Mouse (Mus musculus) T-helper 1 cell (primary cell): ENCODE measurements around the gene Gm28042.

Source experiments
- in situ Hi-C: fragments of 300-600 bp; cut with MboI, MseI; formaldehyde crosslinking; loops from one replicate; pipeline ENCODE4 v1.15.1; 2025; ENCODE audit warnings: high pct_unique_total_duplicates

The Gm28042 gene

GRCm38 (mm10) chr2:120026984-120027949 lies at the start of gene Gm28042, which contains the start of gene Jmjd7:
Gene Gm28042, plus strand, starts transcription at chr2:120027493.
Gene Jmjd7, plus strand, starts transcription at chr2:120027483.
- in situ Hi-C loops: no loop called here

- in situ Hi-C loops: loop anchor here (10.0 kb wide), 1 partner anchor 484 kb away; no protein-coding TSS in a partner anchor
These were observed 46.8 kb upstream of the Gm28042 start for GRCm38 (mm10) chr2:119980343-119980986.

GRCm38 (mm10) chr2:119981631-119982030 lies 45.7 kb upstream of the Gm28042 start:
- in situ Hi-C loops: loop anchor here (10.0 kb wide), 1 partner anchor 483 kb away; no protein-coding TSS in a partner anchor

GRCm38 (mm10) chr2:119985871-119986270 lies 41.4 kb upstream of the Gm28042 start:
- in situ Hi-C loops: loop anchor here (10.0 kb wide), 1 partner anchor 479 kb away; no protein-coding TSS in a partner anchor

GRCm38 (mm10) chr2:119986369-119986768 lies 40.9 kb upstream of the Gm28042 start:
- in situ Hi-C loops: loop anchor here (10.0 kb wide), 1 partner anchor 478 kb away; no protein-coding TSS in a partner anchor

GRCm38 (mm10) chr2:119987441-119987840 lies 39.9 kb upstream of the Gm28042 start:
- in situ Hi-C loops: loop anchor here (10.0 kb wide), 1 partner anchor 477 kb away; no protein-coding TSS in a partner anchor

- in situ Hi-C loops: loop anchor here (10.0 kb wide), 1 partner anchor 476 kb away; no protein-coding TSS in a partner anchor
These were observed 38.3 kb upstream of the Gm28042 start for GRCm38 (mm10) chr2:119988952-119989351.

- in situ Hi-C loops: no loop called here
These were observed 36.4 kb upstream of the Gm28042 start for GRCm38 (mm10) chr2:119990881-119991280.

- in situ Hi-C loops: no loop called here
These were observed 34.9 kb upstream of the Gm28042 start for GRCm38 (mm10) chr2:119992349-119992748.

- in situ Hi-C loops: no loop called here
These were observed 33.8 kb upstream of the Gm28042 start for GRCm38 (mm10) chr2:119993515-119993914.

- in situ Hi-C loops: no loop called here
These were observed 32.5 kb upstream of the Gm28042 start for GRCm38 (mm10) chr2:119994839-119995238.

GRCm38 (mm10) chr2:119995391-119996281 lies 31.7 kb upstream of the Gm28042 start:
- in situ Hi-C loops: no loop called here

- in situ Hi-C loops: no loop called here
These were observed 29.9 kb upstream of the Gm28042 start for GRCm38 (mm10) chr2:119997354-119997753.

GRCm38 (mm10) chr2:119999731-120000130 lies 27.6 kb upstream of the Gm28042 start:
- in situ Hi-C loops: no loop called here

- in situ Hi-C loops: no loop called here
These were observed 26.3 kb upstream of the Gm28042 start for GRCm38 (mm10) chr2:120000882-120001584.

- in situ Hi-C loops: no loop called here
These were observed 25.3 kb upstream of the Gm28042 start for GRCm38 (mm10) chr2:120001956-120002355.

GRCm38 (mm10) chr2:120003970-120004369 lies 23.3 kb upstream of the Gm28042 start:
- in situ Hi-C loops: no loop called here

- in situ Hi-C loops: no loop called here
These were observed 20.6 kb upstream of the Gm28042 start for GRCm38 (mm10) chr2:120006696-120007095.

- in situ Hi-C loops: no loop called here
These were observed 19.5 kb upstream of the Gm28042 start for GRCm38 (mm10) chr2:120007680-120008210.

GRCm38 (mm10) chr2:120008672-120009071 lies 18.6 kb upstream of the Gm28042 start:
- in situ Hi-C loops: no loop called here
